Comparison of ENCODE assay signal across 21 mouse cellular contexts in the genomic region with DNA sequence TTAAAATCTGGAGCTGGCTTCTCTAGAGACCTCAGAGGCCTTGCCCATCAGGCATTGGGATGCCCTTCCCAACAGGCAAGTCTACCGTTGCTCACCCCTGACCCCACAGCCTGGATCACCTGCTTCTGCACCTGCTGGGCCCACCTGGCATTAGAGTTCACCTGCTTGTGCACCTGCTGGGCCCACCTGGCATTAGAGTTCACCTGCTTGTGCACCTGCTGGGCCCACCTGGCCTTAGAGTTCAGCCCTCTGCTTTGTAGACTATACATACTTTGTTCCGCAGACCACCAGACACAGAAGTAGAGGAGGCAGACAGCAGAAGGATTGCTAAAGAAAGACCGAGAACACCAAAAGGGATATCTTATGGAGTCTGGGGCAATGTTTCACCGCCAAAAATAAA. TPM values are rescaled to one million over a fixed set of nuclear protein-coding genes. Genes with fewer than 3 reads are reported as not detected.
DNase-seq lines count a peak whose midpoint lies in the region.
"Had no signal": no experiment of that assay in that cellular context is flagged by ENCODE, and none has a peak within 500 bp of the region (broad histone marks: within the 10 kb centered on the region; RNA-seq: fewer than 3 reads in every experiment).

No protein-coding gene starts in this region.

- intact Hi-C loops in gastrocnemius, postnatal 36 days (cut with DNase I): no loop called here

- H3K4me3 ChIP-seq in limb, embryonic 10.5 days: no peak overlapping the region
- H3K4me3 ChIP-seq: embryonic facial prominence, embryonic 13.5 days; forebrain, embryonic 12.5 days; gastrocnemius, adult 2 months; heart, embryonic 10.5 days; hindbrain, embryonic 12.5 days had no signal

- no peak overlapping the region for H3K27ac ChIP-seq in limb, embryonic 10.5 days
- H3K27ac ChIP-seq: embryonic facial prominence, embryonic 13.5 days; forebrain, embryonic 12.5 days; gastrocnemius, adult 2 months; heart, embryonic 10.5 days; hindbrain, embryonic 12.5 days had no signal

- 91% methylated on average over 4 of the region's 4 CpGs for WGBS in limb, embryonic 10.5 days

- H3K27me3 ChIP-seq in limb, embryonic 10.5 days (ENCODE audit: low read depth, poor library complexity, severe bottlenecking): no peaks in the 10 kb centered on the region
- H3K27me3 ChIP-seq: embryonic facial prominence, embryonic 13.5 days had no signal

- peaks cover 35% of the 10 kb centered on the region for H3K4me1 ChIP-seq in limb, embryonic 10.5 days
- H3K4me1 ChIP-seq: forebrain, embryonic 12.5 days had no signal

- DNase-seq in brain, adult 2 months (ENCODE audit: low read depth, low spot score): peak; percentile 83
- DNase-seq in cerebellum, adult 11 months: peak; percentile 86
- DNase-seq in cerebellum, adult 8-10 months: peak; percentile 85
- peak; percentile 62 to 88 for DNase-seq in cerebellum, postnatal 14 days
- no peak for DNase-seq in gastrocnemius, postnatal 36 days
- no peak for DNase-seq in urinary bladder, postnatal 14 days (ENCODE audit: low spot score)
- no peak for DNase-seq in heart, adult 8-10 months (ENCODE audit: low spot score)
- DNase-seq in limb, embryonic 10.5 days (ENCODE audit: low spot score): no peak
- DNase-seq: adrenal gland, adult 8-10 months; adrenal gland, postnatal 36 days; heart, adult 11 months; heart, postnatal 10 days; heart, postnatal 4 days had no signal

- H3K9me3 ChIP-seq in limb, embryonic 10.5 days (replicated peaks): no peaks in the 10 kb centered on the region
- H3K9me3 ChIP-seq: embryonic facial prominence, embryonic 13.5 days; forebrain, embryonic 12.5 days; heart, embryonic 10.5 days; hindbrain, embryonic 12.5 days had no signal

- H3K36me3 ChIP-seq in limb, embryonic 10.5 days: no peaks in the 10 kb centered on the region
- H3K36me3 ChIP-seq: embryonic facial prominence, embryonic 13.5 days; forebrain, embryonic 12.5 days; G1E; heart, embryonic 10.5 days; hindbrain, embryonic 12.5 days had no signal

RNA-seq across cellular contexts. Expression of a gene that starts 41.4 kb away (rescaled TPM):
- 1 to 10 TPM in 1 of 2 experiments, under 1 TPM in 1; 0.30 to 1.2 TPM for total RNA-seq in gastrocnemius, postnatal 36 days (2021)
- total RNA-seq in heart, adult 8-10 months (2022): under 1 TPM in 3 of 4 experiments, not detected in 1; 0.25 to 0.53 (median 0.27) TPM
- 0.67 and 0.93 TPM in 2 replicates for polyA plus RNA-seq in limb, embryonic 10.5 days (2016; fragmentation: Nextera tagmentation; extraction: Ambion mirVana)
- polyA plus RNA-seq: CD4-positive, CD25-positive, alpha-beta regulatory T cell, adult 4 months; G1E; inflammation-experienced regulatory T-cells, adult 6 months had no signal

Comparison
In these comparisons a context has a peak if more than half of its experiments do, and no peak if none do; other contexts are left out.
1. DNase-seq: peak in brain, adult 2 months (single experiment), cerebellum, adult 11 months (single experiment), cerebellum, adult 8-10 months (single experiment) and cerebellum, postnatal 14 days (2 of 2); none in gastrocnemius, postnatal 36 days (0 of 2), urinary bladder, postnatal 14 days (single experiment), heart, adult 8-10 months (single experiment) and limb, embryonic 10.5 days (single experiment).